Mouse (Mus musculus) fibroblast of lung, adult 2 months (primary cell): ENCODE results near the gene Cops7a.

Source experiments
- DNase-seq: peaks from one replicate; pipeline ENCODE4 v3.0.0-alpha.2; 2011; ENCODE audit warnings: low read depth

Gene Cops7a

DNA sequence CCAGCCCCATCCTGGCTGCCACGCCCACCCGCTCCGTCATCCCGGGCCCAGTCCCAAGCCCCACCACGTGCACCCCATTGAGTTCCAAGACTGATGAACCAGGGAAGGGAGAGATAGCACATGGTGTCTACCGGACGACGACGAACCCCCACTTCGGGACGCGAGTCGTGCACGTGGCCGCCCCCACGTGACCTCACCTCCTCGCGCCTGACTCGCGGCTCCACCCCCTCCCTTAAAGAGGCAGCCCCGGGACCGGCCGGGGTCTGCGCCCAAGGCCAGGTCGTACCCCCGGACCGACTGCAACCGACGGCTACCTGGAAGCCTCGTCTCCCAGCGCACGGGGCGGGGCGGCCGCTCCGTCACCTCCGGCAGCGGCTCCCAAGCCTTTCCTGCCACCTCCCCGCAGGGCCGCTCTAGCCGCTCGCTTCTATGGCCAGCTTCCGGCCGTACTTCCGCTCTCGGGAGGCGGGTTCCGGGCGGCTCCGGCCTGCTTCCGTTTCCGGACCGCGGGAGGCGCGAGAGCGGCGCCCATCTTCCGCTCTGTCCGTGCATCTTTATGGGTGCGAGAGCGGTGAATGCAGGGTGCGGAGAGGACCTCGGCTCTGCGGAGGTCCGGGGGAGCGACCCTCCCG lies at the start of gene Cops7a:
Cops7a (minus strand) TSS at position 451 of the 632 bp plus-strand sequence.
- peak; percentile 77 for DNase-seq

DNA sequence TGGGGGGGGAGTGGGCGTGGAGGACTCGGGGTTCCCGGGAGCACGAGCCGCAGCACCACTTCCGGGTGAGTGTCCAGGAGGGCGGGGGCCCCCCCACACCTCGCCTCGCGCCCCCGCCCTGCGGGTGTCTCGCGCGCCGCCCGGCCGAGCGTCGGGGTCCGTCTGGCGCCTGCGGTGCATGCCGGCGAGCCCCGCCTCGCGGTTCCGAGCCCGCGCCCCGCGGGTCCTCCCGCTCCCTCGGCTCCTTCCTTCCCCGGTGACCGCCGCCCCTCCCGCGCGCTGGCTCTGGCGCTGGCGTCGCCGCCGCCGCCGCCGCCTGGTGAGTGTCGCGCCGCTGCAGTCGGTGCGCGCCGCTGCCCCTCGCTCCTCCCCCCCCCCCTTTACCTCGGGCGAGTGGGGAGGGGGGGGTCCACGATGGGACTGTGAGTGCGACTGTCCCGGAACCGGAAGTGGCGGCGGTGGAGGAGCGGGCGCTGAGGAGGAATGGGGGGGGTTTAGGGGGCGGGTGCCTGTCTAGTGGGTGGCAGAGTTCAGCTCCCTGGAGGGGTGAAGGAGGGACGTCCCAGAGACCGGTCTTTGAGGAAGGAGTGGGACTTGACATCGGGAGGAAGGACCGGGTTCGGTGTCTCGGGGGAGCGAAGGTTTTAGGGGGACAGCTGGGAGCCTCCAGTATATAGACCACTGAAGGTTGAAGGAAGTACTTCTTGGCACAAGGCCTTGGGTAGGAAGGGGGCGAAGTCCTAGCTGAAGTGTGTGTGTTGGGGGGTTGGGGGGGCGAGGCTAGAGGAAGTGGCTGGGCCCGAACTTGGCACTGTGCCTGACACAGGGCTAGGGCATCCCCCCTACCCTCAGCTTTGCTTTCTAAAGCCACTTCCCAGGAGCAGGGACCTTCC lies 44.1 kb upstream of the Cops7a start:
- peak; percentile 33 for DNase-seq

DNA sequence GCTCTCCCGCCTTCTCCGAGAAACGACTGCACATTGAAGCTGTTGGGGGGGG lies 43.6 kb upstream of the Cops7a start, which contains the start of gene Zfp384:
Zfp384 (plus strand) TSS at position 17 of the 52 bp plus-strand sequence.
- no peak for DNase-seq

DNA sequence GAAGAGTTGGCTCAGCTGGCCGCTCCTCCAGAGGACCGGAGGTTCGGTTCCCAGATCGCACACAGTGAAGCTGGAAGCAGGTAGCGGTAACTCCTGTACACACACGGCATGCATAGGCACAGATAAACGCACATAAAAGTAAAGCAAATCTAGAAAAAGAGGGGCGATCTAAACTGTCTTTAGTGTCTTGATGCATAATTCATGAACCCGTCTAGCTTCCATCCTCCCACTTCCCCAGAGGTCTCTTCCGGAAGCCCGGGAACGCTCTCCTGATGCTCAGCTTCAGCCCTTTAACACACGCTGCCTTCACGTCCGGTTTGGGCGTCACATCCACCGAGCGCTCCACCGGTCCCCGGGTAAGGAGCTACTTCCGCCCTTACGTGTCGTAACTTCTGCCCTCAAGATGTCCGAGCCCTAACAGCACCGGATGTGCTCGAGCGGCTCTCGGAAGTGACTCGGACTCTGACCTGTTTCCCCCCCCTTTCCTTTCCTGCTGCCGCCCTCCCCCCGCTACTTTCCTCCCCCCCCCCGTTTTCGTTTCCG lies 43.3 kb upstream of the Cops7a start:
- peak; percentile 97 for DNase-seq

DNA sequence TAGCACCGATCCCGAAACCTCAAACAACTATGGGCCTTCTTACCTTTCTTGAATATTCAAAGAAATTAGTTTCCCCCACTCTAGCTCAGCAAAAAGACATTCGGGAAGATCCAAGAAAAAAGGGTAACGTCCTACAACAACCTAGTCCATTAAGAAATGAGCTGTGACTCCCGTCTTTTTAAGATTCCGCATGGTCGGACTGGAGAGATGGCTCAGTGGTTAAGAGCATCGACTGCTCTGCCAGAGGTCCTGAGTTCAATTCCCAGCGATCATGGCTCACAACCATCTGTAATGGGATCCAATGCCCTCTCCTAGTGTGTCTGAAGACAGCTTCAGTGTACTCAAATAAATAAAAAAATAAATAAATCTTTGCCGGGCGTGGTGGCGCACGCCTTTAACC lies 42.7 kb upstream of the Cops7a start:
- DNase-seq = no peak

DNA sequence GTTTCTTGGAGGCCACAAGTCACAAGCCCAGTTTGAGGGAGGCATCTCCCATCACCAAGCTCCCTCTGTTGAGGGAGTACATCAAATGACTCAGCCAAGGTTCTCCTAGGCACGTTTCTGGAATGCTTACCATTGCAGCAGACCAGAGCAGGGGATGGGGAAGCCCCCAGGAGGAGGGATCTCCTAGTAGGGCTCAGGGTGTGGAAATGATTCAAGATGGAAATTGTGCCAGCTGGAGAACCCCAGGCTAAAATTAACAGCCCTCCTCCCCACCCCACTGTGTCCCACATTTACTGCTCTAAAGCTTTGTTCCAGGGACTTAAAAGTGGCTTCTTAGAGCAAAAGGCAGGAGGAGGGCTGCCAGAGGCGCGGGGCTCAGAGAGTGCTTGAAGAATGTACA lies 39.7 kb upstream of the Cops7a start:
- no peak for DNase-seq

DNA sequence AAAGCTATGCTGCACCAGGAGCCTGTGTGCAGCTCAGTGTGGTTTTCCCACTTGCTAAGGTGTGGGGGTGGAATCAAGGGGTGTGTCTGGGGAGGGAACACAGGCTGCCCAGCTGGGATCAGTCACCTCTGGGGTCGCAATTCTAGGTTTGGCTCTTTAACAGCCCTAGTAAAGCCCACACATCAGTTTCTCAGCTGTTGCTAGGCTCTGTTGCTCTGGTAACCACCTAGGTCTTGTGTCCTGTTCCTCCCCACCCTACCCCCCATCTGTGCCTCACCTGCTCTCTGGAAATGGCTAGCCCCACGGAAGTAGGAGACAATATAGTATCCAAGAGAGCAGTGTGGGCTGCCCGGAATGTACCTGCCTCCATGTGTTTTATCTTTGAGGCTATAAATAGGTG lies 38.4 kb upstream of the Cops7a start:
- DNase-seq = no peak

DNA sequence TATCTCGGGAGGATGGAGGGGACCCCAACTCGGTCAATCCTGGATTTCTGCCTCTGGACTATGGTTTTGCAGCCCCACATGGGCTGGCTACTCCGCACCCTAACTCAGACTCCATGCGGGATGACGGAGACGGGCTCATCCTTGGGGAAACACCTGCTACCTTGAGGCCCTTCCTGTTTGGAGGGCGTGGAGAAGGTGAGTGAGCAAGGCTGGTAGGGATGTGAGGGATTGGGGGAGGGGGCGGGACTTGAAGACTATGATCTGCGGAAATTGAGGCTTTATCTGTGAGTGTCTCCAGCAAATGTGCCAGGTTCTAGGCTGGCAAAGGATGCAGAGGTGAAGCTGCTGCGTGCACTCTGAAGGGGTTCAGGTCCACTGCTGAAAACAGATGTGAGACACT lies 34.2 kb upstream of the Cops7a start:
- DNase-seq = no peak

DNA sequence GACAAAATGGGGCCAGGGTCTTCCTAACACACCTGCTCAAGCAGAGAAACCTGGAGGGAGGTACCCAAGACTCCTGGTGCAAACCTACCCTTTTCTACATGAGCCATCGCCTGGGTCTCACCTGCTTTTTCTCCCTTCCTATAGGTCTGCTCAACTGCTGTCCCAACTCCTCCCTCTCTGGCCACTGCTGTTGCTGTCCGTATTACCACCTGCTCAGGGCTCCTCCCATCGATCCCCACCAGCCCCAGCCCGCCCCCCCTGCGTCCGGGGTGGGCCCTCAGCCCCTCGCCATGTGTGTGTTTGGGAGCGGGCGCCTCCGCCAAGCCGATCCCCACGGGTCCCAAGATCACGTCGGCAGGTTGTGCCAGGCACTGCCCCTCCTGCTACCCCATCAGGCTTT lies 33.8 kb upstream of the Cops7a start:
- no peak for DNase-seq

DNA sequence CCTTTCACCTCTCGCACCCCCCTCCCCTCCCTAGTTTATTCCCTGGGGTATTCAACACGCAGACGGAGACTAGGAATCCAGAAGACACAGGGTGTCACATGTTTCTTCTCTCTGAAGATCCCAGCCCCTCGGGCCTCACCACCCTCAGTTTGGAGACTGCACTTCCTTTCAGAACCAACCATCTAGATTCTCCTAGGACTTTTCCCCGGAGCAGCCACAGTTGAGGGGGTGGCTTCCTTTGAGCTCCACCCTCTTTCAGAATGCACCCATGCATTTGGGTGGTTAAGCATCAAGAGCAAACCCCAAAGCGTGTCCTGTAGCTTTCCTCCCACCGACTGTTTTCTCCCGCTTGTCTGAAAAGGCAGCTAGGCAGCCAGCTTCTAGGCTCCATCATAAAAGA lies 32.7 kb upstream of the Cops7a start:
- DNase-seq = no peak

DNA sequence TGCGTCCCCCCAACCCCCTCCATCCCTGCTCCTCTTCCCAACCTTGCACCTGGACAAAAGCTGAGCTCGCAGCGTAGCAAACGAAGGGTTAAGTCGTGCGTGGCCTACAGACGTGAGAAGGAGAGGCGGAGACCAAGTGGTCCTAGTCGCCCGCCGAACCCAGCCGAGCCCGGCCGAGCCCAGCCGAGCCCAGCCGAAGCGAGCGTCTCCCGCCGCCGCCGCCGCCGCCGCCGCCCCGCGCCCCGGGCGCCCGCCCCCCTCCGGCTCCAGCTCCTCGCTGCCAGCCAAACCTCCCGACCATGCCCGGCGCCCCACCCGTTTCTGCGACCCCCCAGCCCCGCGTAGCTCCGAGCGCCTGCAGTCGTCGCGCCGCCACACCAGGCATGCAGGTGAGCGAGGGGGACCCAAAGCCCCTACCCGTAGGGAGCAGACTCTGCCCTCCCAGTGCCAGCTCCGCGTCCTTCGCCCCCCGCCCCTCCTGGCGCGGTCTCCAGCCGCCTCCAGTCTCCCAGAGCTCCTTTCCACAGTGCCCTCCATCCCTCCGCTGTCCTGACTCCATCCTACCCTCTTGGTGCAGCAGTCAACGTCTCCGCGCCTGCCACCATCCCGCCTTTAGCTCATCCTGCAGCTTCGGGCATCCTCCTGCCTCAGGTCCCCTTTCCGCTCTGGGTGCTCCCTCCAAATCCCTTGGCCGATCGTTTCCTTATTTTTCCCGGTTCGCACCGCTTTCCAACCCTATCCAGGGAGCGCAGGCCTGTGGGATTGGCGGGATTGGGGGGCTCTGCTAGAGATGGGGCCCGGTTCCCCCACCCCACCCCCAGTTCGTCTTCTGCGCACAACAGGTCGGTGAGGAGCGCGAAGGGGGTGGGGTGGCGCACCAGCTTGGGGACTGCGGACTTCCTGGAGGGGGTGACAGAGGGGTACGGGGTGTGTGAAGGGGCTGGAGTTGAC lies 31.5 kb upstream of the Cops7a start, which contains the start of gene Pianp:
Pianp (plus strand) TSS at position 144 of the 951 bp plus-strand sequence.
- no peak for DNase-seq

DNA sequence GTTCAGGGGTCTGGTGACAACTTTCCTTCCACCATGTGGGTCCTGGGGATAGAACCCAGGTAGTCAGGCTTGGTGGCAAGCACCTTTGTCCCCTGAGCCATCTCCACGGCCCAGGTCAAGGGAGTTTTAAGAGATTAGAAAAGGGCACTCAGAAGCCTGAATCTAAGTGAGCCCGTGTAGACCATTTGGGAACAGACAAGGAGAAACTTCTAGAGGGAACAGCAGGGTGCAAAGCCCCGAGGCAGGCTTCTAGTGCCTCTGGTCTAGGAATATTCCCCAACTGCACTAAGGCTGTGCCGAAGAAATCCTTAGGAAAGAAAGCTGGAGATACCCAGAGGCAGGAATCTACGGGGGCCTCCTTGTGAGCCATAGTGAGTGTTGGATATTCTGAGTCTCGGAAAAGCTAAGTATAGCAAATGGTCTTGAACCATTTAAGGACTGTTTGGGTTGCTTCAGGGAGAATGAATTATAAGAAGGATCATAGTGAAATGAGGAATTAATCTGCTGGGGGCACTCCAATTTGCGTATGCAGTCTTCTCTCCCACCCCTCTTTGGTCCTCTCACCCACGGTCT lies 30.6 kb upstream of the Cops7a start:
- no peak for DNase-seq

DNA sequence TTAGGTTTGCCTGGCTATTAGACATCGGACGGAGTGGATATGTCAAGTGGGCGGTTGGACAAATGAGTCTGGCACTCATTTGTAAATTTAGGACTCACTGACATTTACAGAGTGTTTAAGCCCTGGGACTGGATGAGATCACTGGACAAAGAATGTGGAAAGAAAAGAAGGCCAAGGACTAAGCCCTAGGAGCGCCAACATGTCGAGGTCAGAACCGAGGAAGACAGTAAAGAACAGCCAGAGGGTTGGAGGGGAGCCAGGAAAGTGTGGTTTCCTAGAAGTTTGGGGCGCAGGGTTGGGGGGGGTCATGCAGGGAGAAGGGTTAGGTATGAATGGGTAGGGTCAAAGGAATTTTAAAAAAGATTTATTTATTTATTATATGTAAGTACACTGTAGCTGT lies 29.9 kb upstream of the Cops7a start:
- DNase-seq = no peak

DNA sequence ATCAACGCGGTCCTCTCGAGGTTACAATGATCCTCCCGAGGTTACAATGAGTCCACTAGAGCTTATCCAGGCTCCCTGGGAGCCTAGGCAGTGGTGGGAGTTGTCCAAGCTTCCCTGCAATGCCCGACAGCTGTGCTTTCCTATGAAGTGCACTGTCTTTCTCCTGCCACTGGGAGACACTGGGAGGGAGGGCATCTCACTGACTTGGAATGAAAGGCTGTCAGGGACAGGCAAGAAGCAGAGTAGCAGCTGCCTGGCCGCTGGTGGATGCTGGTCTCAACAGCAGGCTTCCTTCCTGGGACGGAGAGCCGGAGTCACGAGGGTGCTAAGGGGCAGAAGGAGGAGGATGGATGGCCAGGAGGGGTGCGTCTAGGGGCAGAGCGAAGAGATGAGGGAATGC lies 28.5 kb upstream of the Cops7a start:
- DNase-seq = no peak

DNA sequence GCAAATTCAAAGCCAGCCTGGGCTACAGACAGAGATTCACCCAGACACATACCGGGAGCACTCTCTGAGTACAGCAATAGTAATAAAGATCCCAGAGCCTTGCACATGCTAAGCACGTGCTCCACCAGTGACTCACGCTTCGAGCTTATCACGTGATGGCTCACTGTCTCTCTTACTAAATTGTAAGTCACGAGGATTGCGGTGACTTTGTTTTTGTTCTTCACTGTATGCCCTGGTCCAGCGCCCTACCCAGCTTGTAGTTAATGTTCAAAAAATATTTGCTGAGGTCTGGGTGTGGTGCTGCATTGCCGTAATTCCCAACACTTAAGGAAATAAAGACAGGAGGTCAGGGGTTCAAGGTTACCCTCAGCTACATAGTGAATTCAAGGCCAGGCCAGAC lies 28.0 kb upstream of the Cops7a start:
- no peak for DNase-seq

DNA sequence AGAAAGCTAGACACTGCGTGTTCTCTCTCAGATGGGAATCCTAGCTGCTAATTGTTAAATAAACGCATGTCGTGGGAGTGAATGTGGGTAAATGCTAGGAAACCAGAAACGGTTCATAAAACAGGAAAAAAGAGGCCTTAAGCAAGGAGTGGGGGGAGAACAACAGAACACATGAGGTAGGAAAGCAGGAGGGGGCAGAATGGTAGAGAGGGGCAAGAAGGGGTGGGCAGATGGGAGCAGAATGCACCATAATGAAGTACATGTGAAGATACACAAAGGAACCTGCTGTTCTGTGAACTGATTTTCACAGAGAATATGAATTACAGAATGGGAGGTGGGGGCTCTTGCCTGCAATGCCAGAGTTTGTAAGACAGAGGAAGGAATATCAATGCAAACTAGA lies 26.9 kb upstream of the Cops7a start:
- no peak for DNase-seq

DNA sequence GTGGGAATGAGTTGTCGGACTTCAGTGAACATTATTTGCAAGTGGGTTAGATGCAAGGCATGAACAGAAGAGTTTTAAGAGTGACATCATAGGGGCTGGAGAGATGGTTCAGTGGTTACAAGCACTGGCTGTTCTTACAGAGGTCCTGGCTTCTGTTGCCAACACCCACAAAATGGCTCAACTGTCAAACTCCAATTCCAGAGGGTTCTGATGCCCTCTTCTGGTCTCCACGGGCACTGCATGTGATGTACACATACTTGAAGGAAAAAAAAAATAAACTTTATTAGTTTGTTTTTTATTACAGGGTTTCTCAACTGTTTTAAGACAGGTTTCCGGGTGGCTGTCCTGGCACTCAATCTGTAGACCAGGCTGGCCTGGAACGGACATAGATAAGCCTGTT lies 2.4 kb upstream of the Cops7a start:
- DNase-seq = peak; percentile 28

DNA sequence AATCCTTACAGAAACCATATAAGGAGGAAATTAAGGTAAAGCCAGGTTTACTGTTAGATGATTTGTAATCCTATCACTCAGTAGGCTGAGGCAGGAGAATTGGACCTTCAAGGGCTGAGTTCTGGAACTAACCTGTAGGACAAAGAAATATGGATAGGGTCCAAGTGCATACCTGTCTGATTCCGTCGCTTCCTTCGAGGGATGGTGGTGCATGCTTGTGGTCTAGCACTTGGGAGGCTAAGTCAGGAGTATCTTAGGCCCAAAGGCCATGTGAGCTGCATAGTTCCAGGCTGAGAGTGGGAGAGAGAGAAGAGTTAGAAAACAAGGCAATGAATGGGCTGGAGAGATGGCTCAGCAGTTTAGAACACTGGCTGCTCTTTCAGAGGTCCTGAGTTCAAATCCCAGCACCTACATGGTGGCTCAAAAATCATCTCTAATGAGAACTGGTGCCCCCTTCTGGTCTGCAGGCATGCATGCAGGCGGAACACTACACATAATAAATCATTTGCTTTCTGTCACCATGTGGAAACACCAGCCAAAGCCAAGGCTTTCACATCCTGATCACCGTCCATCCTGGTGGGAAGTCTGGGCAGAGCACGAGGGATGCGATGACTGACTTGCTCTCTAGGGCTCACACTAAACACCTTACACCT lies 1.3 kb upstream of the Cops7a start:
- no peak for DNase-seq

DNA sequence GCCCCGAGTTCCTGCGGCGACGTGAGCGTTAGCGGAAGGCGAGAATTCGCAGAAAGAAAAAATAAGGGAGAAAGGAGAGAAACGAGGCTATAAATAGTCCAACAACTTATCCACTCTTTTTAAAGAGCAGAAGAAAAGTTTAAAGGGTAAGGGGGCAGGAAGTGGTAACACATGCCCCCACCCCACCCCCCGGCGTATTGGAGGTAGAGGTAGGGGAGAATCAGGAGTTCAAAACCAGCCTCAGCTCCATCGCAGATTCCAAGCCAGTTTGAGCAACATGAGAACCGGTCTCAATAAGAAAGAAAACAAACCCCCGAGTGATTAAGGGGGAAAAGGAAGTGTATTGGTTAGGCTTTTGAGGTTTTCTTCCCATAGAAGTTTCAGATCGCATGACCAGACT lies 409 bp upstream of the Cops7a start:
- DNase-seq = no peak

DNA sequence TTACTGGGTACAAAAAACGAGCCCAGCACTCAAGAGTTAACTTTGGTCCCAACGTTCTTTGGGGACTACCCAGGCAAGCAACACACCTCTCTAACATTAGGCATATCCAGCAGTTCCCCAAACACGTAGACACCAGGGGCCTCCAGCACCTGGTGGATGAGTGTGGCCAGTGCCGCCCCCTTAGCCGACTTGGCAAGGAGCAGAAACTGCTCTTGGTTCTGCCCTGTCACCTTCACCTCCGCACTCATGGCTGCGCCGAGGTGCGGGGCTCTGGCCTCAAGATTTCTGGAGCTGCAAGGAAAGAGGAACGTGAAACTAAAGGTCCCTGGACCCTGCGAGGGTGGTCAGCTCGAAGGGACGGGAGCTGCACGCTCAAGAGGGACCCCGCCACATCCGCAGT lies 700 bp downstream of the Cops7a start:
- no peak for DNase-seq

DNA sequence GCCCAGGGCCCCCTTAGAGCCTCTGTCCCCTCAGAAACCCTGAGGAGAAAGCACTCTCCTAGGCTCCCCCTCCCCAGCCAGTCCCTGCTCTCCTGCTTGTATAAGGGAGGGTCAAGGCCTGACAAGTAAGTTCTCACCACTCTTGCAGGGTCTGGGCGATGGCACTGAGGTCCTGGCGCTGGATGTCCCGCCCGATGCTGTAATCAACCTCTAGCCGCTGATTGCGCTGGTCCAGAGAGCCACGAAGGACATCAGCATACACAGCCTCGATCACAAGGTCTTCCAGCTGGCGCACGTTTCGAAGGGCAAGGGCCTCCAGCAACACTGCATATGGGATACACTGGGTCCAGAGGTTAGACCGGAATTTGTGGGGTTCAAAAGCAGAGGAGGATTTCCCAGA lies 4.3 kb downstream of the Cops7a start:
- no peak for DNase-seq

DNA sequence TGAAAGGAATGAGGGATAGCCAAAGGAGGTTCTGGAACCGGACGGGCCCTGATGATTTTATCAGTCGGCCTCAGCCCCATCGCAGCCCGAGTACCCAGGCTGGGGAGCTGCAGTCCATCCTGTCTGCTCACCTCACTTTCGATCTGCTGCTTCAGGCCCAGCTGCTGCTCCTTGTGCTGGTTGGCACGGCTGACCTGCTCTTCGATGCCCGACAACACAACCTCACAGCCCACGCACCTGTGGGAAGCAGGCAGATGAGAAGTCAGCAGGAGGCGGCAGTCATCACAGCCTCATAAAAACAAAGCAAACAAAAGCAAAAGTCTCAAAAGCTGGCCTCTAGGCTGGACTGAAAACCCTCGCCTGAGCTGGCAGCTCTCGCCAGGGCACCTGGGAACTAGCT lies 5.4 kb downstream of the Cops7a start:
- no peak for DNase-seq
